Mouse (Mus musculus): ENCODE measurements around the gene Gm10160.

DNA sequence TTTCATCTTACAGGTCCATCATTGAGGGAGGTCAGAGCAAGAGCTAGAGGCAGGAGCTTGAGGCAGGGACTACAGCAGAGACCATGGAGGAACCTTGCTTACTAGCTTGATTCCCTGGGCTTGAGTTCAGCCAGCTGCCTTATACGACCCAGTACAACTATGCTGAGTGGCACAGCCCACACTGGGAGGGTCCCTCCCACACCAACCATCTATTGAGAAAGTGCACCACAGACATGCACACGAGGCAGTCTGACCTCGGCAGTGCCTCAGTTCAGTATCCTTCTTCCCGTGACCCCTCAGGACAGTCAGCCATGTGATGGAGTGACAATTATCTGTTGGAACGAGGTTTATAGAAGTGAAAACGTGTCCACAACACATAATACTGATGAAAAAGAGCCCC is 15.8 kb downstream of the Gm10160 start:
- TF ChIP-seq POLR2A (IDR thresholded peaks at IDR 0.05; ENCODE audit: low read depth, low read length) (no peak), CTCF (IDR thresholded peaks at IDR 0.05; ENCODE audit: borderline replicate concordance, insufficient read depth, low read length) (no peak)
